7 mouse cellular contexts compared by ENCODE assay signal in genomic region chr17:33825462-33825861, GRCm38 (mm10). TPM values are rescaled to one million over a fixed set of nuclear protein-coding genes. Genes with fewer than 3 reads are reported as not detected.
DNase-seq lines count a peak whose midpoint lies in the region; ATAC-seq and TF ChIP-seq lines count a peak whose summit lies in the region.

No protein-coding gene starts in this region.

- TF ChIP-seq POLR2A in limb, embryonic 14.5 days (IDR thresholded peaks at IDR 0.05; ENCODE audit: borderline replicate concordance, extremely low read depth, insufficient read depth, insufficient read length), result no peak

- peaks cover 13% of the 10 kb centered on the region for H3K36me3 ChIP-seq in neural tube, embryonic 11.5 days (ENCODE audit: control insufficient read depth, insufficient read depth, low read length)
- peaks cover 41% of the 10 kb centered on the region for H3K36me3 ChIP-seq in forebrain, embryonic 12.5 days (replicated peaks)
- H3K36me3 ChIP-seq in limb, embryonic 14.5 days (ENCODE audit: control insufficient read depth, insufficient read depth, low read length), result peaks cover 58% of the 10 kb centered on the region
- H3K36me3 ChIP-seq in stomach, postnatal 0 days (ENCODE audit: control insufficient read depth, insufficient read depth, low read length), result peaks cover 11% of the 10 kb centered on the region

- H3K4me3 ChIP-seq in neural tube, embryonic 11.5 days (ENCODE audit: low read depth, low read length), result peak overlapping the region; percentile 78
- peak overlapping the region; percentile 77 for H3K4me3 ChIP-seq in forebrain, embryonic 12.5 days (replicated peaks)
- peak overlapping the region; percentile 73 for H3K4me3 ChIP-seq in limb, embryonic 14.5 days (replicated peaks; ENCODE audit: low read length)
- H3K4me3 ChIP-seq in stomach, postnatal 0 days (ENCODE audit: low read depth, low read length), result peak overlapping the region; percentile 69

- no peak for ATAC-seq in neural tube, embryonic 11.5 days (ENCODE audit: insufficient read depth, low FRiP score, low TSS enrichment)
- no peak for ATAC-seq in forebrain, embryonic 12.5 days (ENCODE audit: low FRiP score)
- no peak for ATAC-seq in limb, embryonic 14.5 days (ENCODE audit: low FRiP score, low read depth)
- ATAC-seq in stomach, postnatal 0 days (ENCODE audit: low FRiP score, low TSS enrichment), result no peak

- H3K4me1 ChIP-seq in neural tube, embryonic 11.5 days (ENCODE audit: control insufficient read depth, insufficient read depth, low read length), result peaks cover 10% of the 10 kb centered on the region; the same call in 1 of the 2 replicates
- peaks cover 33% of the 10 kb centered on the region for H3K4me1 ChIP-seq in forebrain, embryonic 12.5 days
- H3K4me1 ChIP-seq in limb, embryonic 14.5 days (ENCODE audit: control insufficient read depth, insufficient read depth, low read length), result peaks cover 8% of the 10 kb centered on the region
- peaks cover 5% of the 10 kb centered on the region; the same call in 1 of the 2 replicates for H3K4me1 ChIP-seq in stomach, postnatal 0 days (replicated peaks; ENCODE audit: control insufficient read depth, insufficient read depth)

- peak overlapping the region; percentile 61 for H3K4me2 ChIP-seq in neural tube, embryonic 11.5 days (ENCODE audit: low read depth)
- peak overlapping the region; percentile 77 for H3K4me2 ChIP-seq in forebrain, embryonic 12.5 days
- peak overlapping the region; percentile 72 for H3K4me2 ChIP-seq in limb, embryonic 14.5 days (replicated peaks; ENCODE audit: low read depth, low read length, severe bottlenecking)
- peak overlapping the region; percentile 65 for H3K4me2 ChIP-seq in stomach, postnatal 0 days (replicated peaks; ENCODE audit: low read depth)

- no peaks in the 10 kb centered on the region for H3K9me3 ChIP-seq in neural tube, embryonic 11.5 days (ENCODE audit: control insufficient read depth, low read length)
- H3K9me3 ChIP-seq in forebrain, embryonic 12.5 days, result no peaks in the 10 kb centered on the region
- H3K9me3 ChIP-seq in limb, embryonic 14.5 days (ENCODE audit: control insufficient read depth, low read length), result no peaks in the 10 kb centered on the region
- no peaks in the 10 kb centered on the region for H3K9me3 ChIP-seq in stomach, postnatal 0 days (ENCODE audit: control insufficient read depth, low read length)

- no peak for TF ChIP-seq EP300 in stomach, postnatal 0 days (optimal IDR thresholded peaks at IDR 0.05)

- DNase-seq in neural tube, embryonic 11.5 days (ENCODE audit: low spot score), result no peak
- no peak for DNase-seq in neural tube, embryonic 10.5 days (ENCODE audit: extremely low spot score, low spot score)
- DNase-seq in limb, embryonic 14.5 days (ENCODE audit: low spot score), result no peak
- DNase-seq in stomach, postnatal 0 days (ENCODE audit: low spot score), result no peak
- no peak for DNase-seq in right cerebral cortex, postnatal 25 days
- no peak for DNase-seq in thymus, postnatal 0 days (ENCODE audit: low spot score)

- H3K9ac ChIP-seq in neural tube, embryonic 11.5 days (ENCODE audit: low read length), result no peak overlapping the region; the same call in 1 of the 2 replicates
- H3K9ac ChIP-seq in forebrain, embryonic 12.5 days, result peak overlapping the region; percentile 87; the same call in 1 of the 2 replicates
- H3K9ac ChIP-seq in limb, embryonic 14.5 days (ENCODE audit: low read depth, low read length, severe bottlenecking), result peak overlapping the region; percentile 76; the same call in 1 of the 2 replicates
- H3K9ac ChIP-seq in stomach, postnatal 0 days (ENCODE audit: low read length), result no peak overlapping the region

- no peak overlapping the region for H3K27ac ChIP-seq in neural tube, embryonic 11.5 days (ENCODE audit: low read depth, low read length)
- no peak overlapping the region for H3K27ac ChIP-seq in forebrain, embryonic 12.5 days
- H3K27ac ChIP-seq in limb, embryonic 14.5 days (replicated peaks; ENCODE audit: low read depth, low read length), result no peak overlapping the region
- peak overlapping the region; percentile 91; the same call in 1 of the 2 replicates for H3K27ac ChIP-seq in stomach, postnatal 0 days (replicated peaks)

- WGBS in neural tube, embryonic 11.5 days, result 87% methylated on average over 8 of the region's 8 CpGs
- 85% methylated on average over 8 of the region's 8 CpGs for WGBS in forebrain, embryonic 12.5 days
- 86% methylated on average over 8 of the region's 8 CpGs for WGBS in limb, embryonic 14.5 days
- WGBS in stomach, postnatal 0 days, result 82% methylated on average over 8 of the region's 8 CpGs

- TF ChIP-seq CTCF in stomach, postnatal 0 days (IDR thresholded peaks at IDR 0.05; ENCODE audit: low read depth), result no peak

- no peaks in the 10 kb centered on the region for H3K27me3 ChIP-seq in neural tube, embryonic 11.5 days (ENCODE audit: control insufficient read depth, insufficient read depth, low read length)
- no peaks in the 10 kb centered on the region for H3K27me3 ChIP-seq in forebrain, embryonic 12.5 days
- no peaks in the 10 kb centered on the region for H3K27me3 ChIP-seq in limb, embryonic 14.5 days (ENCODE audit: control insufficient read depth, insufficient read depth, low read length)
- H3K27me3 ChIP-seq in stomach, postnatal 0 days (ENCODE audit: control insufficient read depth, insufficient read depth, low read length), result no peaks in the 10 kb centered on the region

RNA-seq across cellular contexts. Expression of gene Ndufa7, which starts 1.1 kb away (rescaled TPM):
- polyA plus RNA-seq in neural tube, embryonic 11.5 days (2014; fragmentation: Nextera tagmentation; extraction: Ambion mirVana), result 432 and 435 TPM in 2 replicates
- 371 and 397 TPM in 2 replicates for polyA plus RNA-seq in forebrain, embryonic 12.5 days (2016; fragmentation: Nextera tagmentation; extraction: Ambion mirVana)
- 302 and 363 TPM in 2 replicates for polyA plus RNA-seq in limb, embryonic 14.5 days (2012; rRNA removed)
- 505 and 530 TPM in 2 replicates for polyA plus RNA-seq in limb, embryonic 14.5 days (2014; fragmentation: Nextera tagmentation; extraction: Ambion mirVana)
- 497 TPM in 2 replicates for polyA plus RNA-seq in stomach, postnatal 0 days (2015; fragmentation: Nextera tagmentation; extraction: Ambion mirVana)
- 464 TPM in 2 replicates for polyA plus RNA-seq in thymus, postnatal 0 days (2015; fragmentation: Nextera tagmentation; extraction: Ambion mirVana)

RNA-seq across cellular contexts. Expression of gene Rps28, which starts 1.1 kb away (rescaled TPM):
- 813 and 863 TPM in 2 replicates for polyA plus RNA-seq in neural tube, embryonic 11.5 days (2014; fragmentation: Nextera tagmentation; extraction: Ambion mirVana)
- 686 and 713 TPM in 2 replicates for polyA plus RNA-seq in forebrain, embryonic 12.5 days (2016; fragmentation: Nextera tagmentation; extraction: Ambion mirVana)
- 1,470 and 1,488 TPM in 2 replicates for polyA plus RNA-seq in limb, embryonic 14.5 days (2012; rRNA removed)
- polyA plus RNA-seq in limb, embryonic 14.5 days (2014; fragmentation: Nextera tagmentation; extraction: Ambion mirVana), result 1,253 and 1,319 TPM in 2 replicates
- polyA plus RNA-seq in stomach, postnatal 0 days (2015; fragmentation: Nextera tagmentation; extraction: Ambion mirVana), result 1,008 and 1,055 TPM in 2 replicates
- 1,516 and 1,544 TPM in 2 replicates for polyA plus RNA-seq in thymus, postnatal 0 days (2015; fragmentation: Nextera tagmentation; extraction: Ambion mirVana)

RNA-seq across cellular contexts. Expression of gene Kank3, which starts 15.1 kb away (rescaled TPM):
- polyA plus RNA-seq in neural tube, embryonic 11.5 days (2014; fragmentation: Nextera tagmentation; extraction: Ambion mirVana), result 23.5 TPM in 2 replicates
- 27.3 and 27.8 TPM in 2 replicates for polyA plus RNA-seq in forebrain, embryonic 12.5 days (2016; fragmentation: Nextera tagmentation; extraction: Ambion mirVana)
- 45.3 and 52.3 TPM in 2 replicates for polyA plus RNA-seq in limb, embryonic 14.5 days (2012; rRNA removed)
- polyA plus RNA-seq in limb, embryonic 14.5 days (2014; fragmentation: Nextera tagmentation; extraction: Ambion mirVana), result 31.1 and 32.1 TPM in 2 replicates
- 17.1 and 20.3 TPM in 2 replicates for polyA plus RNA-seq in stomach, postnatal 0 days (2015; fragmentation: Nextera tagmentation; extraction: Ambion mirVana)
- 19.1 and 22.0 TPM in 2 replicates for polyA plus RNA-seq in thymus, postnatal 0 days (2015; fragmentation: Nextera tagmentation; extraction: Ambion mirVana)

RNA-seq across cellular contexts. Expression of gene Cd320, which starts 17.4 kb away (rescaled TPM):
- 72.6 and 79.1 TPM in 2 replicates for polyA plus RNA-seq in neural tube, embryonic 11.5 days (2014; fragmentation: Nextera tagmentation; extraction: Ambion mirVana)
- polyA plus RNA-seq in forebrain, embryonic 12.5 days (2016; fragmentation: Nextera tagmentation; extraction: Ambion mirVana), result 54.7 and 55.1 TPM in 2 replicates
- polyA plus RNA-seq in limb, embryonic 14.5 days (2012; rRNA removed), result 42.9 and 45.9 TPM in 2 replicates
- polyA plus RNA-seq in limb, embryonic 14.5 days (2014; fragmentation: Nextera tagmentation; extraction: Ambion mirVana), result 57.9 and 59.4 TPM in 2 replicates
- polyA plus RNA-seq in stomach, postnatal 0 days (2015; fragmentation: Nextera tagmentation; extraction: Ambion mirVana), result 32.7 and 38.2 TPM in 2 replicates
- polyA plus RNA-seq in thymus, postnatal 0 days (2015; fragmentation: Nextera tagmentation; extraction: Ambion mirVana), result 35.1 and 35.2 TPM in 2 replicates

RNA-seq across cellular contexts. Expression of gene Angptl4, which starts 43.8 kb away (rescaled TPM):
- polyA plus RNA-seq in neural tube, embryonic 11.5 days (2014; fragmentation: Nextera tagmentation; extraction: Ambion mirVana), result 14.9 and 18.6 TPM in 2 replicates
- 11.4 and 13.3 TPM in 2 replicates for polyA plus RNA-seq in forebrain, embryonic 12.5 days (2016; fragmentation: Nextera tagmentation; extraction: Ambion mirVana)
- polyA plus RNA-seq in limb, embryonic 14.5 days (2012; rRNA removed), result 29.7 and 32.6 TPM in 2 replicates
- 44.2 and 61.1 TPM in 2 replicates for polyA plus RNA-seq in limb, embryonic 14.5 days (2014; fragmentation: Nextera tagmentation; extraction: Ambion mirVana)
- 31.3 and 42.4 TPM in 2 replicates for polyA plus RNA-seq in stomach, postnatal 0 days (2015; fragmentation: Nextera tagmentation; extraction: Ambion mirVana)
- 28.7 and 36.7 TPM in 2 replicates for polyA plus RNA-seq in thymus, postnatal 0 days (2015; fragmentation: Nextera tagmentation; extraction: Ambion mirVana)

Comparison
In these comparisons a context has a peak if more than half of its experiments do, and no peak if none do; other contexts are left out.
1. H3K9ac ChIP-seq: peak in forebrain, embryonic 12.5 days (single experiment) and limb, embryonic 14.5 days (single experiment); none in neural tube, embryonic 11.5 days (single experiment) and stomach, postnatal 0 days (single experiment).
2. Peak in every context shown above with its lines, with median percentiles within 50 percentile points of each other: H3K4me2 ChIP-seq and H3K4me3 ChIP-seq.